Mouse (Mus musculus) layer of hippocampus, postnatal 10 days (tissue): ENCODE data around the gene Pnpla3. TPM values are rescaled to one million over a fixed set of nuclear protein-coding genes. Genes with fewer than 3 reads are reported as not detected.

Experiments
- DNase-seq, 2 experiments: peaks; one replicate each; pipeline ENCODE4 v3.0.0; 2021; ENCODE audit warnings: low spot score in 2 of 2
- microRNA-seq, 2 experiments: library from miRNA; unstranded; fragments of <30 nt; microRNA quantifications; one replicate each; pipeline ENCODE4 v1.2.0; 2021
- total RNA-seq, 2 experiments: library from RNA; stranded (reverse); gene quantifications; 2 replicates each; pipeline ENCODE4 v1.2.3; 2021

Gene Pnpla3
- total RNA-seq, 2 experiments from 2014 or later, result 10.6 to 11.0 TPM

- DNase-seq, result no peak
These were observed 48.4 kb downstream of the Pnpla3 start for GRCm38 (mm10) chr15:84216026-84216425.

GRCm38 (mm10) chr15:84216461-84217084, 48.9 kb downstream of the Pnpla3 start:
- no peak for DNase-seq

GRCm38 (mm10) chr15:84217969-84218782, 50.5 kb downstream of the Pnpla3 start:
- DNase-seq, result no peak

GRCm38 (mm10) chr15:84218783-84219271, 51.2 kb downstream of the Pnpla3 start:
- DNase-seq, result no peak

- no peak for DNase-seq
These were observed 53.9 kb downstream of the Pnpla3 start for GRCm38 (mm10) chr15:84221539-84221938.

GRCm38 (mm10) chr15:84223423-84223822, 55.8 kb downstream of the Pnpla3 start:
- peak in 1 of 2 experiments; percentile 43 for DNase-seq

GRCm38 (mm10) chr15:84224779-84225178, 57.1 kb downstream of the Pnpla3 start:
- no peak for DNase-seq

- DNase-seq, result no peak
These were observed 59.3 kb downstream of the Pnpla3 start for GRCm38 (mm10) chr15:84226918-84227317.

- no peak for DNase-seq
These were observed 63.0 kb downstream of the Pnpla3 start for GRCm38 (mm10) chr15:84230661-84231060.

GRCm38 (mm10) chr15:84231113-84231712, 63.6 kb downstream of the Pnpla3 start:
- peak; percentile 48 to 63 for DNase-seq

GRCm38 (mm10) chr15:84231721-84232561, 64.3 kb downstream of the Pnpla3 start, which contains the start of gene Parvb:
TSS of gene Parvb (plus strand) at chr15:84232043.
- peak; percentile 59 to 72 for DNase-seq

- DNase-seq, result no peak
These were observed 65.0 kb downstream of the Pnpla3 start for GRCm38 (mm10) chr15:84232609-84233008.

GRCm38 (mm10) chr15:84234794-84235581, 67.4 kb downstream of the Pnpla3 start:
- DNase-seq, result no peak

- DNase-seq, result no peak
These were observed 68.0 kb downstream of the Pnpla3 start for GRCm38 (mm10) chr15:84235646-84236045.

Small RNAs within 50 kb of the gene (microRNA-seq; reads per million reads assigned to microRNA genes)
- 1.6 to 1.8 reads per million in 2 experiments for gene Mir6392

Other genes with a start within 250 kb of the Pnpla3 start
- gene Efcab6, start 102.5 kb upstream of the Pnpla3 start, total RNA-seq, result 1 to 10 TPM; 6.2 to 8.8 TPM
- gene Sult4a1, start 62.1 kb upstream of the Pnpla3 start, total RNA-seq, result 100 to 1,000 TPM; 282 to 291 TPM
- not detected for gene Pnpla5, start 44.7 kb upstream of the Pnpla3 start, total RNA-seq
- gene Samm50, start 24.4 kb downstream of the Pnpla3 start, total RNA-seq, result 10 to 100 TPM; 83.6 to 99.0 TPM
- gene Parvb, start 64.2 kb downstream of the Pnpla3 start, total RNA-seq, result 10 to 100 TPM; 37.2 TPM
- gene Parvg, start 156.2 kb downstream of the Pnpla3 start, total RNA-seq, result 1 to 10 TPM; 6.6 to 9.6 TPM